Comparison of ENCODE assay signal across 8 mouse cellular contexts in the genomic region with DNA sequence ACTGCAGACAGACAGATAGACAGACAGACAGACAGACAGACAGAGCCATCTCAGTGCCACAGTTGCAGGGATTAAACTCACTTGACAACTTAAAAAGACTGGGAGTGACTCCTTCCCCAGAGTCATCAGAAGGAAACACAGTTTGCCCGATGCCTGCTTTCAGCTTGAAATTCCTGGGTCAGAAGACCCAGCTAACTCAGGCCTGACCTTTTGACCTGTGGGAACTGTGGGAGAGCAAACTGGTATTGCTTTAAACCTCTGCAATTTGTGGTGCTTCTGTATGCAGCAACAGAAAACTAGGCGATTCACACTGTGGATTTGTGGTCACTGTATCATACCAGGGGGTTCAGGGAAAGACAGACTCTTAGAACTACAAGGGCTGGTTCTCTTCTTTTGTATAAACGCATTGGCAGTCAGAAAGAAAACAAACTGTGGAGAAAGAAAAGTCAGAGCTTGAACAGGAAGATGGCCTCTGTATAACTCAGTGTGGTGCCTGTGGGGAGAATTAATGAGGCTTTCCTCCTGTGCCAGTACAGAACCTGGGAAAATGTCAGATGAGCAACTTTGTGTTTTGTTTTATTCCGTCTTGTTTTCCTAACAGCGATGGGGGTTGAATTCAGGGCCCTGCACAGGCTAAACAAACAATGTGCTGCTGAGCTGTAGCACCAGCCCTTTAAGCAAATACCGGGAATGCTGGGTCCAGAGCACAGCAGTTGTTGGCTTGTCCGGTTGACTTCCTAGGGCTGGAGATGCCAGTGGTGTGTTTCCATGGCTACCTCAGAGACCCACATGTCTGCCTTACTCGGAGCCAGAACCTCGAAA. TPM values are rescaled to one million over a fixed set of nuclear protein-coding genes. Genes with fewer than 3 reads are reported as not detected.
DNase-seq lines count a peak whose midpoint lies in the region; ATAC-seq and TF ChIP-seq lines count a peak whose summit lies in the region.
"Had no signal": no experiment of that assay in that cellular context is flagged by ENCODE, and none has a peak within 500 bp of the region (broad histone marks: within the 10 kb centered on the region; RNA-seq: fewer than 3 reads in every experiment).

No protein-coding gene starts in this region.

- no peaks in the 10 kb centered on the region for H3K36me3 ChIP-seq in lung, embryonic 14.5 days (ENCODE audit: insufficient read depth)
- no peaks in the 10 kb centered on the region for H3K36me3 ChIP-seq in embryonic facial prominence, embryonic 11.5 days (replicated peaks; ENCODE audit: control insufficient read depth, insufficient read depth, low read depth, low read length)
- no peaks in the 10 kb centered on the region for H3K36me3 ChIP-seq in liver, adult 2 months (ENCODE audit: control insufficient read depth, insufficient read depth, low read length)
- H3K36me3 ChIP-seq in stomach, embryonic 15.5 days: no peaks in the 10 kb centered on the region

- no peak for DNase-seq in lung, embryonic 14.5 days
- DNase-seq in lung, postnatal 4 days: no peak
- DNase-seq in embryonic facial prominence, embryonic 11.5 days (ENCODE audit: low spot score): peak; percentile 27
- DNase-seq in liver, adult 2 months (ENCODE audit: extremely low read depth, low read depth, low spot score): peak; percentile 27
- DNase-seq in ovary, adult 18-20 months (ENCODE audit: low spot score): no peak
- no peak for DNase-seq in urinary bladder, postnatal 4 days (ENCODE audit: low spot score in 2 of 2)

- H3K4me1 ChIP-seq in lung, embryonic 14.5 days (ENCODE audit: insufficient read depth): no peaks in the 10 kb centered on the region
- no peaks in the 10 kb centered on the region for H3K4me1 ChIP-seq in embryonic facial prominence, embryonic 11.5 days (ENCODE audit: control insufficient read depth, insufficient read depth, low read length)
- H3K4me1 ChIP-seq in liver, adult 2 months (ENCODE audit: control insufficient read depth, insufficient read depth, low read length): no peaks in the 10 kb centered on the region
- H3K4me1 ChIP-seq in stomach, embryonic 15.5 days: 0 out of 2 replicates have a peak, but pooled peaks cover 3% of the 10 kb centered on the region

- no peaks in the 10 kb centered on the region for H3K27me3 ChIP-seq in lung, embryonic 14.5 days (ENCODE audit: insufficient read depth, low read length)
- H3K27me3 ChIP-seq in embryonic facial prominence, embryonic 11.5 days (ENCODE audit: control insufficient read depth, insufficient read depth, low read length): no peaks in the 10 kb centered on the region
- H3K27me3 ChIP-seq in liver, adult 2 months (ENCODE audit: control insufficient read depth, insufficient read depth, low read length): no peaks in the 10 kb centered on the region
- no peaks in the 10 kb centered on the region for H3K27me3 ChIP-seq in stomach, embryonic 15.5 days (replicated peaks)

- H3K4me3 ChIP-seq in lung, embryonic 14.5 days (ENCODE audit: low read depth, low read length): no peak overlapping the region
- no peak overlapping the region for H3K4me3 ChIP-seq in embryonic facial prominence, embryonic 11.5 days (ENCODE audit: low read depth, low read length)
- H3K4me3 ChIP-seq in liver, adult 2 months (ENCODE audit: insufficient read depth, low read depth, low read length): no peak overlapping the region
- H3K4me3 ChIP-seq in stomach, embryonic 15.5 days (replicated peaks): no peak overlapping the region

- peak; percentile 47; the same call in 1 of the 2 replicates for ATAC-seq in lung, embryonic 14.5 days (ENCODE audit: insufficient read depth)
- no peak for ATAC-seq in embryonic facial prominence, embryonic 11.5 days (replicated peaks; ENCODE audit: insufficient number of reproducible peaks, low FRiP score, low TSS enrichment, low read depth)
- peak; percentile 77 for ATAC-seq in stomach, embryonic 15.5 days (ENCODE audit: insufficient read depth, low FRiP score, low read depth)

- H3K9ac ChIP-seq in lung, embryonic 14.5 days: no peak overlapping the region
- H3K9ac ChIP-seq in embryonic facial prominence, embryonic 11.5 days (replicated peaks; ENCODE audit: low read length): no peak overlapping the region
- H3K9ac ChIP-seq in liver, adult 2 months (ENCODE audit: low read depth, low read length): no peak overlapping the region
- H3K9ac ChIP-seq in stomach, embryonic 15.5 days: no peak overlapping the region

- H3K27ac ChIP-seq in lung, embryonic 14.5 days (ENCODE audit: low read depth): no peak overlapping the region
- no peak overlapping the region for H3K27ac ChIP-seq in embryonic facial prominence, embryonic 11.5 days (replicated peaks; ENCODE audit: low read depth, low read length)
- H3K27ac ChIP-seq in liver, adult 2 months (replicated peaks; ENCODE audit: insufficient read depth, low read depth, low read length): no peak overlapping the region
- H3K27ac ChIP-seq in stomach, embryonic 15.5 days: no peak overlapping the region

- 18% methylated on average over 9 of the region's 9 CpGs for WGBS in lung, embryonic 14.5 days
- WGBS in embryonic facial prominence, embryonic 11.5 days: 22% methylated on average over 9 of the region's 9 CpGs
- 15% methylated on average over 9 of the region's 9 CpGs for WGBS in liver, adult 2 months
- WGBS in stomach, embryonic 15.5 days: 22% methylated on average over 9 of the region's 9 CpGs

- no peak for TF ChIP-seq CTCF in lung, embryonic 14.5 days (IDR thresholded peaks at IDR 0.05; ENCODE audit: low read depth)
- no peak for TF ChIP-seq CTCF in liver, adult 2 months (IDR thresholded peaks at IDR 0.05; ENCODE audit: low read depth, low read length)

- H3K79me2 ChIP-seq in liver, adult 2 months (ENCODE audit: control insufficient read depth, insufficient read depth, low read length): no peaks in the 10 kb centered on the region

- H3K9me3 ChIP-seq in lung, embryonic 14.5 days (ENCODE audit: low read depth, low read length): no peaks in the 10 kb centered on the region
- H3K9me3 ChIP-seq in embryonic facial prominence, embryonic 11.5 days (replicated peaks; ENCODE audit: control insufficient read depth, low read length): no peaks in the 10 kb centered on the region
- H3K9me3 ChIP-seq in stomach, embryonic 15.5 days: no peaks in the 10 kb centered on the region

- TF ChIP-seq POLR2A in liver, adult 2 months (IDR thresholded peaks at IDR 0.05; ENCODE audit: extremely low read depth, insufficient read depth, low read length): no peak

- H3K4me2 ChIP-seq in lung, embryonic 14.5 days: no peak overlapping the region
- no peak overlapping the region for H3K4me2 ChIP-seq in embryonic facial prominence, embryonic 11.5 days (ENCODE audit: low read depth, low read length)
- H3K4me2 ChIP-seq in stomach, embryonic 15.5 days: no peak overlapping the region

RNA-seq across cellular contexts. Expression of gene Reg4, which starts 24.0 kb away (rescaled TPM):
- not detected in 2 replicates for polyA plus RNA-seq in lung, embryonic 14.5 days (2014; fragmentation: Nextera tagmentation; extraction: Ambion mirVana)
- polyA plus RNA-seq in embryonic facial prominence, embryonic 11.5 days (2014; fragmentation: Nextera tagmentation; extraction: Ambion mirVana): not detected in 2 replicates
- 0.37 TPM in 1 of 2 replicates, not detected in the other for total RNA-seq in liver, adult 2 months (2014; rRNA removed)
- not detected in 2 replicates for polyA plus RNA-seq in liver, adult 2 months (2012; rRNA removed)
- polyA plus RNA-seq in stomach, embryonic 15.5 days (2015; fragmentation: Nextera tagmentation; extraction: Ambion mirVana): 0.81 and 1.3 TPM in 2 replicates
- polyA plus RNA-seq: limb, embryonic 11.5 days had no signal

RNA-seq across cellular contexts. Expression of gene Adam30, which starts 37.5 kb away (rescaled TPM):
- not detected in 2 replicates for polyA plus RNA-seq in lung, embryonic 14.5 days (2014; fragmentation: Nextera tagmentation; extraction: Ambion mirVana)
- not detected in 2 replicates for polyA plus RNA-seq in embryonic facial prominence, embryonic 11.5 days (2014; fragmentation: Nextera tagmentation; extraction: Ambion mirVana)
- not detected in 2 replicates for total RNA-seq in liver, adult 2 months (2014; rRNA removed)
- polyA plus RNA-seq in liver, adult 2 months (2012; rRNA removed): not detected in 2 replicates
- not detected in 2 replicates for polyA plus RNA-seq in stomach, embryonic 15.5 days (2015; fragmentation: Nextera tagmentation; extraction: Ambion mirVana)
- polyA plus RNA-seq: limb, embryonic 11.5 days had no signal

Comparison
In these comparisons a context has a peak if more than half of its experiments do, and no peak if none do; other contexts are left out.
1. DNase-seq: peak in embryonic facial prominence, embryonic 11.5 days (single experiment) and liver, adult 2 months (single experiment); none in lung, embryonic 14.5 days (single experiment), lung, postnatal 4 days (0 of 2), ovary, adult 18-20 months (single experiment) and urinary bladder, postnatal 4 days (0 of 2).